Mouse (Mus musculus) heart, adult 9 months (tissue): Measurements from ENCODE around the gene Ppia.
"Not testable (repeated sequence)": the region's sequence is repeated elsewhere in the genome, so short reads cannot be mapped to it uniquely, and the experiment has no call there.

Source experiments
- DNase-seq, 2 experiments: peaks; one replicate each; pipeline ENCODE4 v3.0.0; 2022; ENCODE audit warnings: low spot score in 2 of 2

Ppia gene

DNA sequence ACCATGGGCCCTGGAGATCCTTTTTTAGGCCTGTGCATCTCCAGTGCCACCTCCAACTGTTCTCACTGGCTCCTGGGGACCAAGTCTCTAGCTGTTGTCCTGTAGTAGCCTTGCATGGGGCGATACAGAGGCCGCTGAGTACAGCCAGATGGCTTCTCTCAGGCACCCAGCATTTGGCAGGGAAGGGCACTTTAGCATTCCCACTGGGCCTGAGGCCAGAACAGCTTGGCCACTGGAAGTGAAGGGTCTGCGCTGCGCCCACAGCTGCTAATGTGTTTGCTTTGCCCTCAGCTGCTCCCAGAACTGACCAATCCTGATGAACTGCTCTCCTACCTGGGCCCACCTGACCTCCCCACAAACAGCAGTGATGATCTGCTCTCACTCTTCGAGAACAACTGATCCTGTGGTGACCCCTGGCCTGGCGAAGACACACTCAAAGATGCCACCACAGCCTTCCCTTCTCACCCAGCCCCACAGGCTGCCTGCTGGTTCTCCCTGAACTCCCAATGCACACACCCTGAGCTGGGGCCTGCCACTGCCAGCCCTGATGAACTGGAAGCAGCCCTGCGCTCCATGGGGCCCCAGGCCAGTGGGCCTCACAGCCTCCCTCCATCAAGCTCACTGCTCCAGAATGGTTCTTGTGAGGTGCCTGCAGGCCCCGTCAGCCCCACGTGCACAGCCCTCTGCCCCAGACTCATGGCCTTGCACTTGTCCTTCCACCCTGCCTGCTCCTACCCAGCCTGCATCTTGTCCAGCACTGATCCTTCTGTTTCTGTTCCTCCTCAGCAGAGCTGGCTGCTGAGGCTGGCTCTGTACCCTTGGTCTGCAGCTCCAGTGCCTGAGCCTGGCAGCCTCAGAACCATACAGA lies 10.3 kb upstream of the Ppia start:
- no peak for DNase-seq

DNA sequence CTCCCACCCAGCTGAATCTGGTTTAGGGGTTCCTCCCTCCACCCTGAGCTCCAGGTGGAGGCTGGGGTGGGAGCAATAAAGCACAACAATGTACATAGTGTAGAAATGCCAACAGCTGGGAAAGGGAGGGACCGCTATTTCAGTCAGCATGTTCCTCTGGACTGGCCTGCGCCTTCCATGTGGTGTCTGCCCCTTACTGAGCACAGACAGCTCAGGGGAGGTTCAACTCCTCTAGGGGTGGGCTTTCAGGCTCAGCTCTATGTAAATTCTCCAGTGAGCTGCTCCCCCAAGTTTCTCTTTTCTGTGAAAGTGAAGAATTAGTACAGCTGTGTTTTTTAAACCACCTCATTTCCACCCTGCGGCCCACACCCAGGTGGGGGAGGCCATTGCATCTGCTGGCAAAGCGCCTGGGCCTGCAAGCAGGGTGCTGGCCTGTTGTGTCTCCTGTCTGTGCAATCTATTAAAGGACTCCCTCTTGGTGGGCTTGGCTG lies 9.6 kb upstream of the Ppia start:
- DNase-seq: peak; percentile 57 to 66

DNA sequence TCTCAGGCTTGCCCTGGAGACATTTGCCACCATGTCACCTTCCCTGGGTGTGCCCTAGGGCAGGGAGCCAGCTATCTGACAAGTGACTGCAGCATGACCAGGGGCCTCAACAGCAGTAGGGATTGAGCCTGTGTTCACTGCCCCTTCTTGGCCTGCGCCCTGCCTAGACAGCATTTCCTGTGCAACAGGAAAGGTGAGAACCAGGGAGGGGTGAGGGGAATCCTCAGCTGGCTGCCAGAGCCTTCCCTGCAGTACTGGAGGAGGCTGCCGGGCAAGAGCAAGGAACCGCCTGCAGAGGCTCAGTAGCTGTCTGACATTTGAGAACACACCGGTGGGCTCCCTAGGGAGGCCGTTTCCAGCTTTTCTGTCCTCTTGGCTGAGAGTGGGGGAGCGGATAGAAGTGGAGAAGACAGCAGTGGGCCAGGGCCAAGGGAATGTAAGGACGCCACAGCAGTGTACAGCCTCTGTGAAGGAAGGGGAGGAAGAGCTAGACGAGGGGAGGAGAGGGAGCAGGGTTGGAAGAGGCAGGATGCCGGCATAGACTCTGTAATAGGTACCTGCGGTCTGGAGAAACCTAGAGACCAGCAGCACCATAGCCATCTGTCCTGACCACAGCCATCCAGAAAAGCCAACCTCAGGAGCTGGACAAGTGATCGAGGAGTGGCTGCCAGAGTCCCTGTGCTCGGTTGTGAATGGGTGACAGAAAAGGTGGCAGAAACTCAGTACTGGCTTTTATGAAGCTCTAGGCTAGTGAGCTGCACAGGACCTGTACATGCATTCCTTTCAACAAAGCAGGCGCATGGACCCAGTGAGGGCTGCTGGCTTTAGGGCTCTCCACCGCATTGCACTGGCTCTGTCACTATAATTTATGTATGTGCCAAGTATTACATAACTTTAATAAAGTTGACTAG lies 8.7 kb upstream of the Ppia start:
- DNase-seq: peak; percentile 80 to 81

DNA sequence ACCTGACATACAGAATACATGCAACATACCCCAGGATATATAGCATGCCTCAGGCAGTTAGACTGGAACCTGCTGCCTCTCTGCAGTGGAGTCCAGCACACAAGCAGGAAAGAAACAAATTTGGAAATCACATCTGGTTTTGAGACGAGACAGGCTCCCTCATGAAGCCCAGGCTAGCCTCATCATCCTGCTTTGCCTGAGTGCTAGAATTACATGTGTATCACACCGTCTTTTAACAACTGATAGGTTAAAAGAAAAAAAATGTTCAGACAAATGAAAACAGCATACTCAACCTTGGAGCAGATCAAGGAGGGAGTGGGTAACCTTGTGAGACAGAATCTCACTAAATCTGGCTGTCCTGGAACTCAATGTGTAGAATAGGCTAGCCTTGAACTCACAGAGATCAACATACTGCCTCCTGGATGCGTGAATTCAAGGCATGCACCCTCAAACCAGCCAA lies 8.1 kb upstream of the Ppia start:
- no peak for DNase-seq

DNA sequence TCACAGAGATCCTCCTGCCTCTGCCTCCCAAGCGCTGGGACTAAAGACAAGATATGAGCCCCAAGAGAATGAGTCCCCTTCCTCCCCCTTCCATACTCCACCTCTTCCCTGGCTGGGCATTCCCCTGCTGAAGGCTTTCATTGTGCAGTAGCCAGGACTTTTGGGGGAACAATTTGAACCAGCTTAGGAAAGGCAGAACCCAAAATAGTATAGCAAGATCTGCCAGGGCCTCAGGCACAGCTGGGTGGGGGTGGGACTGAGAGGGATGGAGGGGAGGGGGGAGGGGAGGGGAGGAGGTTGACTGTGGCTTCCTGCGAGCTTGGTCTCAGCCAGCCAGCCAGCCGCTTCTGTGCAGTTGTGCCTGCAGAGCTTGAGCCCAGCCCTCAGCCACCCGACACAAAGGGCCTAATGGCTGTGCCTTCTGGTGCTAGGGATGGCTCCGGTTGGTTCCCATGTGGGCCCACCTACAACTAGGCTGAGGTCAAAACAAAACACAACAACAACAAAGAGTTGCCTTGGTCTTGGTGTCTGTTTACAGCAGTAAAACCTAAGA lies 5.1 kb upstream of the Ppia start:
- DNase-seq: no peak

DNA sequence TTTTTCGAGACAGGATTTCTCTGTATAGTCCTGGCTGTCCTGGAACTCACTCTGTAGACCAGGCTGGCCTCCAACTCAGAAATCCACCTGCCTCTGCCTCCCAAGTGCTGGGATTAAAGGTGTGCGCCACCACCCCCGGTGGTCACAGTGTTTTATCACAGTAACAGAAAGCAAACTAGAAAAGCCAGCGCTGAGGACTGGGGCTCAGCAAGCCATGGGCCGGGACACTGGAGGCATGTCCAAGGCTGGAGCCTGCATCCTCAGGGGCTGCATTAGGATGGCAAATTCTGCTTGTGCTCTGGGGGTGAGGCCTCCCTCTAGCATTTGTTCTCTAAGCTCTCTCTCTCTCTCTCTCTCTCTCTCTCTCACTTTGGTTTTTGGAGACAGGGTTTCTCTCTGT lies 4.5 kb upstream of the Ppia start:
- not testable (repeated sequence) for DNase-seq

DNA sequence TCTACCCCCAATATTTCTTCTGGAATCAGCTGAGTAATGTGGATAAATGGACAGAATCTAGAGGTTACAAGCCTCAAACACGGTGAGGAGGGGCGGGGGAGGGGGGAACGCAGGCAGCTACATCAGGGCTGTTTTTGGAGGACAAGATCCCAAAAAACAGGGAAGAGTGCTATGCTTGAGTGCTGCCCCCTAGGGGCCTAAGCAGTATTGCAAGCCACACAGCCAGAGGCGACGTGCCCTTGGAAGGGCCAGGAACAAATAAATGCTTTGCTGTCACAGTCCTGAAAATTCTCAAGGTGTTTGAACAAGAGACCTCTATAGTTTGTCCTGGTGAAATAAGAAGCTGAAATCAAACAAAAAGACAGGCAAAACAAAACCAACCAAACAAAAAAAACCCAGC lies 3.6 kb upstream of the Ppia start:
- peak; percentile 52 to 73 for DNase-seq

DNA sequence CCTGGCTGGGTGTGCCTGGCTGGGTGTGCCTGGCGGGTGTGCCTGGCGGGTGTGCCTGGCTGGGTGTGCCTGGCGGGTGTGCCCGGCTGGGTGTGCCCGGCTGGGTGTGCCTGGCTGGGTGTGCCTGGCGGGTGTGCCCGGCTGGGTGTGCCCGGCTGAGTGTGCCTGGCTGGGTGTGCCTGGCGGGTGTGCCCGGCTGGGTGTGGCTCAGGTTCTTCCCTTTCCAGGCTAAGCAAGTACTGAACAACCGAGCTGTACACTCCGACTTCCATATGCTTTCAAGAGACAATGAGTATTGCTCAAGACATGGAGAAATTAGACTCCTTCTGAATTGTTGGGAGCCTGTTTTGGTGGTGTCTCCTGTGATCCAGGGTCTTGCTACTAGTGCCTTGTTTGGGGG lies 2.0 kb upstream of the Ppia start:
- no peak for DNase-seq

DNA sequence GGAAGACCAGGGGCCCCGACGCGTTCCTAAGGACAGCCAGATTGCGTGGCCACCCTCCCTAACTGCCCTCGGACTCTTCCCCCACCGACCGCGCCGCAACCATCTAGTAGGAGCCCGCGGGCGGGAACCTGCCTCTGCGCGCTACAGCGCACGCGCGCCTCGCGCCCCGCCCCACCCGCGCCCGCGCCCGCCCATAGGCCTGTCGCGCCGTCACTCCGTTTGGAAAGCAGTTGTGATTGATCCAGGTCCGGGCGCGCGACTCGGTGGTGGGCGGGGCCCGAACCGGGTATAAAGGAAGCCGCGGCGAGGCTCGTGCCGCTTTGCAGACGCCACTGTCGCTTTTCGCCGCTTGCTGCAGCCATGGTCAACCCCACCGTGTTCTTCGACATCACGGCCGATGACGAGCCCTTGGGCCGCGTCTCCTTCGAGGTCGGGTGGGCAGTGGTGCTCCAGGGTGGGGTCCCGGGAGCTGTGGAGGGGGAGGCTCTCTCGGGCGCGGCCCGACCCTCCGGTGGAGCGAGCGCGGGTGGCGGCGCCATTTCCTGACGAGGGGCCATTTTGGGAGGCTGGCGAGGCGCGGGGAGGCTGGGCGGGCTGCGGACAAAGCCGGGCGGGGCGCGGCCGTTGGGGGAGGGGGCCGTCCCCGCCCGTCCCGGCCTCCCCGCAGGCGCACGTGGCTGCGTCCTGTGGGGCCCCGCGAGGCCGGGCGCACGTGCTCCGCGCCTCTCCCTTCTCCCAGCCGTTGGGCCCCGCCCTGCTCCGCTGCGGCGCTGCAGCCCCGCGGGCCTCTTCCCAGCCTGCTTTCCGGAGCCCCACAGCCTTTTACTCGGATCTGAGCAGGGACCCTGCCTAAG lies 535 bp downstream of the Ppia start:
- peak; percentile 99 for DNase-seq

DNA sequence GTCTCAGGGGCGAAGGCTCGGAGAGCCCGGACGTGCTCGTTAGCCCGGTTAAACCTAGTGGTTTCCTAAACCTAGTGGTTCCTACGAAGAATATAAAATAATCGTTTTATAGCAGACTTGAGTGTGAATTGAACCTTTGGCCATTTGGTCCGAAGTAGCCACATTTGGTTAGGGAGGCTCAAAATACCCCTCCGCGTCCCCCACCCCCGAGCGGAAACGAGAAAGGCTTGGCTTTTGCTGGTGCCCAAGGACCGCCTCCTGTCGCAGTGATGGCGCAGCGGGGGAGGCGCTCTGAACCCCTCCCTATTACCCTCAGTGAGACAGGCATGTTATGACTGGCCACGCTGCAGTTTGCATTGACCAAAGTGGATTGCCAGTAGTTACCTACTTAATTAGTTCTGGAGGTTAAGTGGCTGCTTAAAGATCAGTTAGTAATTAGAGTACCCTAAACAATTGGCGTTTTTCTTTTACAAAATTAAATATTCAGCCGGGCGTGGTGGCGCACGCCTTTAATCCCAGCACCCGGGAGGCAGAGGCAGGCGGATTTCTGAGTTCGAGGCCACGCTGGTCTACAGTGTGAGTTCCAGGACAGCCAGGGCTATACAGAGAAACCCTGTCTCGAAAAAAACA lies 1.3 kb downstream of the Ppia start:
- peak; percentile 78 to 84 for DNase-seq

DNA sequence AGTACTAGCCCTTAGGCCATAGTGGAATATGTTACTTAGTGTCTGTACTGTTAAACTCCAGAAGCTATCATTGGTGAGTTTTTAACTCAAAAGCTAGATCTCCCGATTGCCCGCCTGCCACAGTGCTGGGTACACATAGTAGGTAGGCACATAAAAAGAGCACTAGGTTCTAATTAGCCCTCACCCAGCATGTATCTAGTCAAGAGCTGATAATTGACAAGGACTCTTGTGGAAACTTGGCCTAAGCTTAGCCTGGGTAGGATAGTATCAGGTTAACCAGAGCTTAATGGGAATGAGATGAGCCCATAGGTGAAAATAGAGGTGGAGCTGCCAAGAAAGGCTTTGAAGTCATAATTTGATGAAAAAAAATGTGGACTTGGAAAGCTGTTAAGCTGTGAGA lies 1.8 kb downstream of the Ppia start:
- no peak for DNase-seq

DNA sequence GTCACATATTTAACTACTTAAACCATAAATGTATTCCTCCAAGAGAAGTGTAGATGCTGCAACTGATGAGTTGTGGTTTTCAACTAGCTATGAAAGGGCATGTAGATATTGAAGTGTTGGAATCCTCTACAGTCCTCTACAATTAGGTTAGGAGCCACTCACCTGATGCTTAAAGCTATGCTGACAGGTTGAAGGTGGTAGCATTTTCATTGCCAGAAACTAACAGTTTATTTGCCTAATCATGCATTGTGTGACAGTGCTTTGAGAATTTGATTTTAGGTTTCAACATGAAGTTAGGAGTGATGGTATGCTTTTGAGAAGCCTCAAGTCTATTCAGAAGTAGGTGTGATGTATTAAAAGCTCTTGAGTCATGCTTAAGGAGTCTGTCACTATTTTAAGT lies 2.2 kb downstream of the Ppia start:
- DNase-seq: no peak

DNA sequence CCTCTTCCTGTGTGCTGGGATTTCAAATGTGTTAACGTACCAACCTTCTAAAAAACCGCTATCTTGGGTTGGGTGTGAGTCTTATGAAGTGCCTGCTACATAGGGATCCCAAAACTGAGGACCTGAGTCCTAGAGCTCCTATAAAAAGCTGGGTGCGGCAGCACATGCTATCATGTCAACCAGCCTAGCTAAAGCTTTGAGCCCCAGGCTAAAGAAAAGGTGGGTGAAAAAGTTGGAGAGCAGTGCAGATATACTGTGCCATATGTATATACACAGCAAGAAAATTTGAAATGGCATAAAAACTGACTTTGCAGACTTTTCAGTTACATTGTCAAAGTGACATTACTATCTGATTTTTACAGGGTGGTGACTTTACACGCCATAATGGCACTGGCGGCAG lies 3.5 kb downstream of the Ppia start:
- DNase-seq: no peak

DNA sequence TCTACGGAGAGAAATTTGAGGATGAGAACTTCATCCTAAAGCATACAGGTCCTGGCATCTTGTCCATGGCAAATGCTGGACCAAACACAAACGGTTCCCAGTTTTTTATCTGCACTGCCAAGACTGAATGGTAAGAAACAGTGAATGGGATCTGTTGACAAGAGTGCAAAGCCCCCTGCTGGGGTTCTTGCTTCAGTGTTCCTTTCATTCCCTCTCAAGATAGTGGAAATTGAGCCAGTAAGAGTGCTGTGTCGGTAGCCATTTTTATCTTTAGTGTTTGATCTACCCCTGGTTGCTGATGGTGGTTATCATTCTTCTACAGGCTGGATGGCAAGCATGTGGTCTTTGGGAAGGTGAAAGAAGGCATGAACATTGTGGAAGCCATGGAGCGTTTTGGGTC lies 3.9 kb downstream of the Ppia start:
- not testable (repeated sequence) for DNase-seq

DNA sequence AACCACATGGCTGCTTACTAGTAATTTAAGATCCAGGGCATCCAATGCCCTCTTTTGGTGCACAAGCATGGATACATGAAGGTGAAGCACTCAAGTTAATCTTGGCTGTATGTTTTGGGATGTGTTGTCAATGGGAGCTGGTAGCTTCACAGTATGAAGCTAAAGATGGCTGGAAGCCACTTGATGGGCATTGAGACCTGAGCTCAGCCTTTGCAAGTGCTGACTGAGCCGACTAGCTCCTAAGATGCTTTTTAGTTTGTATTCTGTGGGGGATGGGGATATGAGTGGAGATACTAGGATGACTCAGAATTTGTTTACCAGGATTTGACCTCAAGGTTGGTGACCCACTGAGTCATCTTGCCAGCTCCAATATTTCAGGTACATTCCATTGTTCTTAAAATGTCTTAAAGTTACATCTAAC lies 5.0 kb downstream of the Ppia start:
- no peak for DNase-seq

DNA sequence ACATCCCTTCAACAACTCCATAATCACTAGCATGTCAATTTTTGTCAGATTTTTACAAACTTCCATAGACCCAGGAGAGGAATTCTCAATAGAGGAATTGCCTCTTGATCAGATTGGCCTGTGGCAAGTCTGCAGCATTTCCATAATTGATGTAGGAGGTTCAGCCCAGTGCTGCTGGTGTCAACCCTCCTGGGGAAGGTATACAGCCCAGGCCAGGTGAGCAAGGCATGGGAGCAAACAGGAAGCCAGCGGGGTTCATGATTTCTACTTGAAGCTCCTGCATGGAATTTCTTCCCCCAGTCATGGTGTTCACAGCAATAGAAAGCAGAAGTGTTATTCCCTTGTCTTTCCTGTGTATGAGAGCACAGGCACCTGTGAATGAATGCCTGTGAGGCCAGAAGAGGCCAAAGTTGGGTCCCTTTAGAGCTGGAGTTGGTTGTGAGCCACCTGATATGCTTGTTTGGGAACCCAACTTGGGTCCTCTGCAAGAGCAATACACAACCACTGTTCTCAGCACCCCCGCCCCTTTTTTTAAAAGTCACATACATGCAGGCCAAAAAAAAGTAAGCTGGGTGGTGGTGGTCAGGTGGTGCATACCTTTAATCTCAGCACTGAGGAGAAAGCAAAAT lies 5.6 kb downstream of the Ppia start:
- no peak for DNase-seq

DNA sequence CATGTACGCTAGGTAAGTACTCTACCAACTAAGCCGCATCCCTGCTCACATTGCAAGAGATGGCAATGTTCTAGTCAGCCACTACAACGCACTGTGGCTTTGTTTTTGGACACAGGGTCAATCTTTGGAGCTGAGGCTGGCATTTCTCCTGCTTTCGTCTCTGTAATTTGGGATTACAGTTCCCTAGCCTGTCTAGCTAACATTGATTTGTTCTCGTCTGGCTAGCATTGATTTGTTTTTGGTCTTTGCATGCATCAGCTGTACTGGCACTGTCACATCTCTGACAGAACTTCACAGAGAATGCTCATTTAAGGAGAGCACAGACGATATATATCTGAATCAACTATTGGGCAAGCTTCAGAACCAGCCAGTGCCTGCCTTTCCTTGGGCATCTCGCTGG lies 14.9 kb downstream of the Ppia start:
- DNase-seq: no peak

DNA sequence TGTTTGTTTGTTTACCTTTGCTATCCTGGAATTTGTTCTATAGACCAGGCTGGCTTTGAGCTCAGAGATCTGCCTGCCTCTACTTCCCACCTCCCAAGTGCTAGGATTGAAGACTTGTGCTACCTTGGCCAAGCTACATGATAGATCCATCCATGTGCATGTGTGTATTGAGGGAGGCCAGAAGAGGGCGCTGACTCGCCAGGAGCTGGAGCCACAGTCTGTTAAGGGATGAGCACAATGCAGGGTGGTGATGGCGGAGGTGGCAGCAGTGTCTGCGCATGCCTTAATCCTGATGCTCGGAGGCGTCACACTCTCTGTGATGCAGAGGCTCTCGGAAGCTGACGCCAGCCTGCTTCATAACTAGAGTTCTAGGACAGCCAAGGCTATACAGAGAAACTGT lies 21.2 kb downstream of the Ppia start:
- DNase-seq: no peak

DNA sequence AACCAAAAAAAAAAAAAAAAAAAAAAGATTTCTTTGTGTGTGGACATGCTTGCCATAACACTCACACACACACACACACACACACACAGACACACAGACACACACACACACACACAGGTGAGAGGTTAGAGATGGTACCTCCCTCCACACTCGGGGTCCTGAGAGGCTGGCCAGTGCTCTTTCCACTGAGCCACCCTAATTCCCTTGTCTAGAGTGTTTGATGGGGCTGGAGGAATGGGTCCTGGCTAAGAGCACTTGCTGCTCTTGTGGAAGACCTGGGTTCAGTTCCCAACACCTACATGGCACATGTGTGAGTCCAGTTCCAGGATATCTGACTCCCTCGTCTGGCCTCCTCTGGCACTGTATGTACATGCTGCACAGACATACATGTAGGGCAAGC lies 22.4 kb downstream of the Ppia start:
- no peak for DNase-seq

DNA sequence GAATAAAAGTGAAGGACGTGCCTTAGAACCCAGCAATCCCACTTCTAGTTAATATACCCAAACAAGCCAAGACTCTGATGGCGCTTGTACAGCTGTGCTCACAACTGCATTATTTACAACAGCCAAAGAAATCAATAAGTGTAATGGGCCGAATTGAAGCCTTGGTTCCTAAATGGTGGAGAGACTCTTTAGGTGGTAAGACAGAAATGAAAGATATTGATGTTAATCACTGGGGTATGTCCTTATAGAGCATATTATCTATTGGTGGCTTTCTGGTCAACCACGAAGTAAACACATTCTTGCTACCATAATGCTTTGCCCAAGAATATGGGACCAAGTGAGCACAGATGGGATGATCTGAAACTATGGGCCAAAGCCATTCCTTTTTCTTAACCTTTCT lies 24.9 kb downstream of the Ppia start:
- DNase-seq: no peak
